Mouse (Mus musculus) hindbrain, embryonic 11.5 days (tissue): ENCODE measurements around the gene Adgrb2. TPM values are rescaled to one million over a fixed set of nuclear protein-coding genes. Genes with fewer than 3 reads are reported as not detected.
A peak's percentile ranks its signal among the peaks of the same experiment; 100 is the strongest.

Experiments
- ATAC-seq: fragments of 200-750 bp; cut with Nextera tagmentation; 2 replicates; pipeline ENCODE4 v1.8.0; 2017; ENCODE audit warnings: mild to moderate bottlenecking, moderate TSS enrichment, moderate library complexity; ENCODE audit not compliant: low FRiP score
- DNase-seq: peaks from one replicate; pipeline ENCODE4 v3.0.0-alpha.2; 2015; ENCODE audit warnings: low spot score
- H3K27ac ChIP-seq: fragments of 300-500 bp; sonication (generic); 2 replicates; pipeline ENCODE4 v1.5.1; 2014; ENCODE audit warnings: mild to moderate bottlenecking, low read depth, low read length
- H3K27me3 ChIP-seq: fragments of 300-500 bp; sonication (generic); 2 replicates; pipeline ENCODE4 v1.6.1; 2014; ENCODE audit warnings: mild to moderate bottlenecking, low read length, moderate library complexity, mixed read lengths; ENCODE audit not compliant: control insufficient read depth, insufficient read depth
- H3K36me3 ChIP-seq: fragments of 300-500 bp; sonication (generic); 2 replicates; pipeline ENCODE4 v1.6.1; 2014; ENCODE audit warnings: mild to moderate bottlenecking, low read length, moderate library complexity, mixed read lengths; ENCODE audit not compliant: control insufficient read depth, insufficient read depth
- H3K4me1 ChIP-seq: fragments of 300-500 bp; sonication (generic); replicated peaks from 2 replicates; pipeline ENCODE4 v1.6.1; 2014; ENCODE audit warnings: low read length, mixed read lengths; ENCODE audit not compliant: control insufficient read depth, insufficient read depth
- H3K4me2 ChIP-seq: fragments of 300-500 bp; sonication (generic); replicated peaks from 2 replicates; pipeline ENCODE4 v1.6.1; 2014; ENCODE audit warnings: mild to moderate bottlenecking, low read depth, low read length
- H3K4me3 ChIP-seq: fragments of 300-500 bp; sonication (generic); 2 replicates; pipeline ENCODE4 v1.5.1; 2014; ENCODE audit warnings: low read depth, low read length
- H3K9ac ChIP-seq: fragments of 300-500 bp; sonication (generic); 2 replicates; pipeline ENCODE4 v1.6.1; 2014; ENCODE audit warnings: low read depth, low read length
- H3K9me3 ChIP-seq: fragments of 300-500 bp; sonication (generic); 2 replicates; pipeline ENCODE4 v1.6.1; 2016; ENCODE audit warnings: low read length; ENCODE audit not compliant: control insufficient read depth
- WGBS: fragments of 180-500 bp; shearing (Covaris S2); extraction: QIAGEN DNeasy Blood & Tissue Kit; methylation state at CpG from one replicate; pipeline ENCODE4 v1.1.7; 2014; 5-methylcytosine and 5-hydroxymethylcytosine counted together
- polyA plus RNA-seq: library from polyadenylated mRNA; unstranded; fragments of >200 nt; fragmentation: Nextera tagmentation; extraction: Ambion mirVana; gene quantifications from 2 replicates; pipeline ENCODE4 v1.2.1, GENCODE M21; 2014

Adgrb2 gene
- polyA plus RNA-seq, 1 experiment from 2014 or later: 6.3 TPM

DNA sequence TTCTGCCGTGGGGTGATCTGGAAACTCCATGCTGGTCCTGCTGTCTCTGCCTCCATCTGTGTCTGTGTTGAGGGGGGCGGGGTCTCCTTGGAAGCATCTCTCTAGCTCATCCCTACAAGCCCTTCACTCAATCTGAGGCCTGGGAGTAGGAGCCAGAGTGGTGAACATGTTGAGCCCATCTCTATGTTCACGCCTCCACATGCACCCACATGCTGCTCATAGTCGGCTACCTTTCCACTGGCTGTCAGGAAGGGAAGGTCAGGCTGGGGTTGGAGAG is 63.5 kb downstream of the Adgrb2 start:
- no peaks in the 10 kb centered on the region for H3K36me3 ChIP-seq
- peak overlapping the region; percentile 74 for H3K4me2 ChIP-seq
- peak overlapping the region; percentile 40; the same call in 1 of the 2 replicates for H3K9ac ChIP-seq
- H3K4me3 ChIP-seq: no peak overlapping the region
- peaks cover 5% of the 10 kb centered on the region for H3K27me3 ChIP-seq
- no peaks in the 10 kb centered on the region for H3K9me3 ChIP-seq
- 28% methylated on average over 4 of the region's 4 CpGs for WGBS
- peak; percentile 48; the same call in 1 of the 2 replicates for ATAC-seq
- H3K27ac ChIP-seq: peak overlapping the region; percentile 59
- DNase-seq: no peak
- peaks cover 9% of the 10 kb centered on the region for H3K4me1 ChIP-seq

DNA sequence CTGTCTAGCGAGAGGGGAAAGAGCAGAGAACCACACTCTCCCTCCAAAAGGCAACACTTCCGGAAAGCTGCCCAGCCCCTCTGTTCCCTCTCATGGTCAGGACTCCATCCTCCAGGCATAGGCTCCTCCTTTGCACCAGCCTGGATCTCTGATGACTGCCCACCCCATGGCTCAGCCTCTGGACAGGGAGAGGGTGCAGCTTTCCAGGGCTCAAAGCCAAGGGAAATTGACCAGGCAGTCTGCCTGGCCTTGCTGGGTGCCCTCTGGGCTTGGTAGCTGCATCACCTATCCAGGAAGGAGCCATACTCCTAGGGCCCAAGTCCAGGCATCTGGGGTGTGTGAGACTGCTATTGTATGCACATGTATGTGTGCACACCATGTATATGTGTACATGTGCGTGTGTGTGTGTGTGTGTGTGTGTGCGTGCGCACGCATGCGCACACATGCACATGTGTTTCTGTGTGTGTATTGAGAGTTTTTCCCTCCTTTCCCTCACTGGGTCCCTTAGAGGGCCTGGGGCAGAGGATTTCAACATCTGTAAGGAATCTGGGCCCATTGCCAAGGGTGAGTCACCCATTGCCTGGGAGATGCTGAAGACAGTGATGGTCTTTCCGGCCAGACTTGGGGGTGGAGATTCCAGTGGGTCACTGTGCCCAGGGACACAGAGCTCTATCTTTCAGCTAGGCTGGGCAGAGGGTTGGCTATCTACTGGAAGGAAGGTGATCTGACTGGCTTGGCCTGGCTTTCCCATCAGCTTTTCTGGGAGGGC is 65.6 kb downstream of the Adgrb2 start:
- H3K9me3 ChIP-seq: no peaks in the 10 kb centered on the region
- no peak overlapping the region for H3K4me3 ChIP-seq
- DNase-seq (no peak), ATAC-seq (no peak)
- H3K27ac ChIP-seq: no peak overlapping the region
- H3K4me1 ChIP-seq: peaks cover 9% of the 10 kb centered on the region
- H3K4me2 ChIP-seq: no peak overlapping the region
- peaks cover 5% of the 10 kb centered on the region for H3K27me3 ChIP-seq
- 88% methylated on average over 8 of the region's 8 CpGs for WGBS
- no peaks in the 10 kb centered on the region for H3K36me3 ChIP-seq
- H3K9ac ChIP-seq: no peak overlapping the region

DNA sequence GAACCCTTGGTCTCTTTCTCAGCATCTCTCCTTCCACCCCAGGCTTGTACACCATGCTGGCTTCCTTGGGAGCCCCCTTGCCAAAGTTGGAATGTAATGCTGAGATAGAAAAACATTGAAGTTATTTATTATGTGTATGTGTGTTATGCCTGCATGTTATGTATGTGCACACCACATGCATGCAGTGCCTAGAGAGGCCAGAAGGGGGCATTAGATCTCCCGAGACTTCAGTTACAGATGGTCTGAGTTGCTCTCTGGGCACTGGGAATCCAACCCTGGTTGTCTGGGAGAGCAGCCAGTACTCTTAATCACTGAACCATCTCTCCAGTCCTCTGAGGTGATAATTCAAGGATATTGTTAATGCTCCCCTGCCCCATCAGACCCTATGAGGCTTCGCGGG is 67.6 kb downstream of the Adgrb2 start:
- Histone ChIP-seq H3K36me3 (no peaks in the 10 kb centered on the region), H3K4me2 (no peak overlapping the region), H3K9me3 (no peaks in the 10 kb centered on the region), H3K9ac (no peak overlapping the region), H3K27me3 (no peaks in the 10 kb centered on the region), H3K4me1 (peaks cover 11% of the 10 kb centered on the region), H3K4me3 (no peak overlapping the region), H3K27ac (no peak overlapping the region)
- DNase-seq: no peak
- no peak for ATAC-seq
- WGBS: 91% methylated on average over 3 of the region's 3 CpGs

DNA sequence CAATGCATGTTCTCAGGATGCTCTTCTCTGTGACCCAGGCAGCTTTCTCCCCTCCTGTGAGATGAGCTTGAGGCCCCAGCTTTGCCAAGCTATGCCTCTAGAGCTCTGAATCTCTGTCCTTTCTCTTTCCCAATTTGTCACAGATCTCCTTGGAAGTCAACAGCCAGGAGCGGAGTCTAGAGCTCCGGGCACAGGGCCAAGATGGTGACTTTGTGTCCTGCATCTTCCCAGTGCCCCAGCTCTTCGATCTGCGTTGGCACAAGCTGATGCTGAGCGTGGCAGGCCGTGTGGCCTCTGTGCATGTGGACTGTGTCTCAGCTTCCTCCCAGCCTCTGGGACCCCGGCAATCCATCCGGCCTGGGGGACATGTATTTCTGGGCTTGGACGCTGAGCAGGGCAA is 68.4 kb downstream of the Adgrb2 start:
- Histone ChIP-seq H3K36me3 (no peaks in the 10 kb centered on the region), H3K27me3 (no peaks in the 10 kb centered on the region), H3K9ac (no peak overlapping the region), H3K4me2 (no peak overlapping the region), H3K27ac (no peak overlapping the region), H3K9me3 (no peaks in the 10 kb centered on the region), H3K4me1 (peaks cover 4% of the 10 kb centered on the region; the same call in 1 of the 2 replicates), H3K4me3 (no peak overlapping the region)
- DNase-seq (no peak), ATAC-seq (no peak)
- 90% methylated on average over 9 of the region's 9 CpGs for WGBS

DNA sequence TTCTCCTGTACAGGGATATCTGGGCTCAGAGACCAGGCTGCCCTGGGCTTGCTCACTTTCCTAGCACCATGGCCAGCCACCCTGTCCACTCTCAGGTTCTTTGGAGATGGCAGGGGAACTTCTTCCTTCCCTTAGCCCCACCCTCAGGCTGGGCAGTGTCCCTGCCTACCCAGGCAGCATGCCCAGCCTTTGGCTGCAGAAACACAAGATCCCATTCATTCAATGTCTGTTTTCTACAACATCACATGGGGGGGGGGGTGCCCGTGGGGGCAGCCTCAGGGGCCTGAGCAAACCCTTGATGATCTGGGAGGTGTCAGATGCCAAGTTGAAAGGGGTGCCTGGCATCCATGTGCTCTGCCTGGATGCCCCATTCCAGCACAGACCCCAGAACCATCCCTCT is 70.1 kb downstream of the Adgrb2 start:
- Histone ChIP-seq H3K4me1 (0 out of 2 replicates have a peak, but pooled peaks cover 3% of the 10 kb centered on the region), H3K9me3 (no peaks in the 10 kb centered on the region), H3K4me3 (no peak overlapping the region), H3K9ac (no peak overlapping the region), H3K4me2 (no peak overlapping the region), H3K27me3 (no peaks in the 10 kb centered on the region), H3K27ac (no peak overlapping the region), H3K36me3 (no peaks in the 10 kb centered on the region)
- WGBS: 57% methylated on average over 1 of the region's 1 CpGs
- DNase-seq: no peak
- ATAC-seq: no peak

DNA sequence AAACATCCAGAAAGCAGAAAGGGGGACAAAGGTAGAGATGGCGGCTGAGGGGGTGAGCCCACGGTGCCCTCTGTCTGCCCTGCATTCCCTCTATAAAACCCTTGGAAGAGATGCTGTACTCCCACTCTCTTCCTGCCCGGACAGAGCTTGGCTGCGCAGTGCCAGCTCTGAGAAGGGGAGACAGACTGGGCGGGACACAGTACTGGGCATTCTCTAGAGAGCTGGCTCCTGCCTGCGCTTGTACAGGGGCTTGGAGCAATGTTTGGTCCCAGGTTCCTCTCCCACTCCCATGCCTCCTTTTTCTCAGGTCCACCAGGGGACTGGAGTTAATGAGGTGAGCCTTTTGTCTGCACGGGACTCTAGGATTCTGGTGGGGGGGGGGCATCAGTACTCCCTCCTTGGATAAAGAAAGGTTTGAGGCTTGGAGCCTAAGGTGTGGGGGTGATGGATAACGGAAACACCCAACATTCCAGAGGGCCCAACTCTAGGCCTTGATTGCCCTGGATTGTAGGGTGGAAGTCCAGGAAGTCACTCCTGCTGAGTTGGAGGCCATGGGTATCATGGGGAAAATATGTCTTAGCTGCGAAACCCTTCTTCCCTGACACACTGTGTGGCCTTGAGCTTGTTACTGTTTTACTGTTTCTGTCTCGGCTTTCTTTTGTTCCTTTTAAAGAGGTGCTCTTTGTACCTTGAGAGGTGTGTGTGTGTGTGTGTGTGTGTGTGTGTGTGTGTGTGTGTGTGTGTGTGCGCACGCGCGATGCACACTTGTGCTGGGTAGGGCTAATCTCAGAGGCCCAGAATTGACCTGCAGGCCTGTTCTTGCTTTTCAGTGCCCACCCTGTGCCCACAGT is 70.7 kb downstream of the Adgrb2 start:
- WGBS: 81% methylated on average over 14 of the region's 14 CpGs
- no peaks in the 10 kb centered on the region for H3K36me3 ChIP-seq
- no peak overlapping the region for H3K4me3 ChIP-seq
- no peak overlapping the region for H3K9ac ChIP-seq
- DNase-seq (no peak), ATAC-seq (no peak)
- H3K27me3 ChIP-seq: no peaks in the 10 kb centered on the region
- 0 out of 2 replicates have a peak, but pooled peaks cover 3% of the 10 kb centered on the region for H3K4me1 ChIP-seq
- H3K4me2 ChIP-seq: no peak overlapping the region
- H3K27ac ChIP-seq: no peak overlapping the region
- H3K9me3 ChIP-seq: no peaks in the 10 kb centered on the region

DNA sequence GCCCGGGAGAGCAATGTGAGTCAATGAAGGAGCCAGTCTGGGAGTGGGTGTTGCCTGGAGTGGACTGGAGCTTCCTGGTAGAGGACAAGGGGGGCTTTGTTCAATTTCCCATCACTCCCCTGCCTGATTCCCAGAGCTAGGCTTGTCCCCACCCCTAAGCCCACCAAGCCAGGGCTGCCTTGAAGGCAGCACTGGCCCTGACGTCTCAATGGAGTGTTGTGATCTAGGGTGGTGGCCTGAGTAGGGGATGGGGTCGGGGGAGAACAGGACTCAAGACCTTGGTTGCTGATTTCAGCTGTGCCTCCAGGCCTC is 71.3 kb downstream of the Adgrb2 start:
- WGBS: 65% methylated on average over 3 of the region's 3 CpGs
- Histone ChIP-seq H3K36me3 (no peaks in the 10 kb centered on the region), H3K27ac (no peak overlapping the region), H3K4me3 (no peak overlapping the region), H3K27me3 (no peaks in the 10 kb centered on the region), H3K4me2 (no peak overlapping the region), H3K9ac (no peak overlapping the region), H3K9me3 (no peaks in the 10 kb centered on the region), H3K4me1 (0 out of 2 replicates have a peak, but pooled peaks cover 3% of the 10 kb centered on the region)
- DNase-seq (no peak), ATAC-seq (no peak)

DNA sequence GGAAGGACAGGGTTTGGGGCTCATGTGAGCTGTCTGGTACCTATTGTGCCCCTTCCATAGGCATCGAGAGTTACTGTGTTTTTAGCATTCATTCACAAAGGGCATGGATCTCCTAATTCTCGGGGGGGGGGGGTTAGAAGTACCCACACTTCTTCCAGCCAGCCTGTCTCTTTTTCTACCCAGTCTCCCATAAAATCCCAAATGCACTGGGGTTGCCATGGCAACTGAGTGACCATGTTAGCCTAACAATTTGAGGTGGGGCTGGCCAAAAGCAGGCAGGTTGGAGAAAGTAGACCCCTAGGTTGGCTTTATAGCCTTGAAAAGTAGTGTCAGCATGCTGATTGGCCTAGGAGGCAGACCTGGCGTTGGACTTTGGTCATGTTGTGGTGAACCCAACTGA is 71.8 kb downstream of the Adgrb2 start:
- Histone ChIP-seq H3K4me3 (no peak overlapping the region), H3K4me2 (no peak overlapping the region), H3K36me3 (no peaks in the 10 kb centered on the region), H3K4me1 (0 out of 2 replicates have a peak, but pooled peaks cover 3% of the 10 kb centered on the region), H3K9me3 (no peaks in the 10 kb centered on the region), H3K9ac (no peak overlapping the region), H3K27ac (no peak overlapping the region), H3K27me3 (no peaks in the 10 kb centered on the region)
- ATAC-seq (no peak), DNase-seq (no peak)
- 51% methylated on average over 3 of the region's 3 CpGs for WGBS

DNA sequence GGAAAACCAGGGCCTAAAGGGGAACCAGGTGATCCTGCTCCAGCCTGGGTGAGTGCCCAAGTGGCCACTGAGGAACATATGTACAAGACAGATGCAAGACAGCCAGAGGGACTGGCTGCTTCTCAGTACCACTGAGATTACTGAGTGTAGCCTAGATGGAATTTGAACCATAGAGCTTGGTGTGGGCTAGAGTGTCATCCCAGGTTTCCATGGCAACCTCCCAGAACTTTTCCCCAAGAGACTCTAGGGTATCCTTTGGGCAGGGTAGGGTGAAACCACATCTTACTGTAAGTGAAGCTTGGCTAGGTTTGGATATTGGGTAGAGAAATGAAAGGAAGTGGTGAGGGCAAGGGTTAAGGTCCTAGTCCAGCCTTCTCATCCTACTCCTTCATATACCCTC is 76.3 kb downstream of the Adgrb2 start:
- H3K9ac ChIP-seq: no peak overlapping the region
- ATAC-seq (no peak), DNase-seq (no peak)
- H3K36me3 ChIP-seq: no peaks in the 10 kb centered on the region
- no peaks in the 10 kb centered on the region for H3K27me3 ChIP-seq
- no peaks in the 10 kb centered on the region for H3K9me3 ChIP-seq
- no peak overlapping the region for H3K4me2 ChIP-seq
- no peak overlapping the region for H3K4me3 ChIP-seq
- 0 out of 2 replicates have a peak, but pooled peaks cover 3% of the 10 kb centered on the region for H3K4me1 ChIP-seq
- no peak overlapping the region for H3K27ac ChIP-seq
